Mouse (Mus musculus) lung, embryonic 15.5 days (tissue): ENCODE results near the gene Pmepa1. TPM values are rescaled to one million over a fixed set of nuclear protein-coding genes. Genes with fewer than 3 reads are reported as not detected.

Source experiments
- ATAC-seq: fragments of 200-750 bp; cut with Nextera tagmentation; 2 replicates; pipeline ENCODE4 v1.8.0; 2017; ENCODE audit warnings: moderate number of reproducible peaks, borderline replicate concordance; ENCODE audit not compliant: low FRiP score, low TSS enrichment; ENCODE audit errors: extremely low read depth
- H3K27ac ChIP-seq: fragments of 300-500 bp; sonication (generic); 2 replicates; pipeline ENCODE4 v1.5.1; 2015; ENCODE audit warnings: moderate library complexity, mild to moderate bottlenecking, inconsistent platforms
- H3K27me3 ChIP-seq: fragments of 300-500 bp; sonication (generic); 2 replicates; pipeline ENCODE4 v1.6.1; 2015; ENCODE audit warnings: inconsistent platforms
- H3K36me3 ChIP-seq: fragments of 300-500 bp; sonication (generic); 2 replicates; pipeline ENCODE4 v1.6.1; 2015; ENCODE audit warnings: inconsistent platforms
- H3K4me1 ChIP-seq: fragments of 300-500 bp; sonication (generic); 2 replicates; pipeline ENCODE4 v1.6.1; 2015; ENCODE audit warnings: inconsistent platforms
- H3K4me2 ChIP-seq: fragments of 300-500 bp; sonication (generic); 2 replicates; pipeline ENCODE4 v1.6.1; 2015; ENCODE audit warnings: inconsistent platforms, mild to moderate bottlenecking, moderate library complexity
- H3K4me3 ChIP-seq: fragments of 300-500 bp; sonication (generic); 2 replicates; pipeline ENCODE4 v1.5.1; 2015; ENCODE audit warnings: mild to moderate bottlenecking, inconsistent platforms
- H3K9ac ChIP-seq: fragments of 300-500 bp; sonication (generic); 2 replicates; pipeline ENCODE4 v1.6.1; 2015; ENCODE audit warnings: inconsistent platforms
- H3K9me3 ChIP-seq: fragments of 300-500 bp; sonication (generic); 2 replicates; pipeline ENCODE4 v1.6.1; 2016; ENCODE audit warnings: inconsistent platforms
- WGBS: fragments of 180-500 bp; shearing (Covaris S2); methylation state at CpG from one replicate; pipeline ENCODE4 v1.1.7; 2015; 5-methylcytosine and 5-hydroxymethylcytosine counted together
- polyA plus RNA-seq: library from polyadenylated mRNA; unstranded; fragments of >200 nt; fragmentation: Nextera tagmentation; extraction: Ambion mirVana; gene quantifications from 2 replicates; pipeline ENCODE4 v1.2.1, GENCODE M21; 2015

Pmepa1 gene
- polyA plus RNA-seq, 1 experiment from 2014 or later, result 7.7 TPM

DNA sequence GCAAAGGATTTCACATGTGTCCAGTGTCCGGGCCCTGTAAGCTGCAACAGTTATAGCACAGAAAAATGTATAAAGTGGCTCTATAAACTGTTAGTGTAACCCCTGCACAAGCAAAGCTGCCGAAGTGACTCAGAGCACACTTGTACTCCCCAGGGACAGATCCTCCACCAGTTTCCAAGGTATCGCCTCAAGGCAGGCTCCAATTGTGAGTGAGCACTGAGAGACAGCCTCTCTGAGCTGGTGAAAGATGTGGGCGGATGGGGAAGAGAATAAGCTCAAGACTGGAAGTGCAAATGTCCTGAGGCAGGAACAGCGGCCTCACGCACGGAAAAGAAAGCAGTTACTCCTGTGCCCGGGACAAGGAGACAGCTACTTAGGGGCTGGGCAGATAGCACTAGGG is 26.4 kb downstream of the Pmepa1 start:
- Histone ChIP-seq H3K27me3 (no peaks in the 10 kb centered on the region), H3K4me3 (no peak overlapping the region), H3K27ac (peak overlapping the region; percentile 66), H3K4me1 (peaks cover 94% of the 10 kb centered on the region), H3K9ac (no peak overlapping the region), H3K9me3 (no peaks in the 10 kb centered on the region), H3K36me3 (no peaks in the 10 kb centered on the region), H3K4me2 (no peak overlapping the region)
- 67% methylated on average over 8 of the region's 8 CpGs for WGBS
- no peak for ATAC-seq

- no peaks in the 10 kb centered on the region for H3K36me3 ChIP-seq
- H3K4me2 ChIP-seq, result no peak overlapping the region
- ATAC-seq, result no peak
- 44% methylated on average over 3 of the region's 3 CpGs for WGBS
- peaks cover 93% of the 10 kb centered on the region for H3K4me1 ChIP-seq
- H3K4me3 ChIP-seq, result no peak overlapping the region
- peak overlapping the region; percentile 66; the same call in 1 of the 2 replicates for H3K27ac ChIP-seq
- no peaks in the 10 kb centered on the region for H3K9me3 ChIP-seq
- H3K9ac ChIP-seq, result no peak overlapping the region
- H3K27me3 ChIP-seq, result no peaks in the 10 kb centered on the region
These were observed 26.9 kb downstream of the Pmepa1 start for GRCm38 (mm10) chr2:173249386-173249785.

- no peak overlapping the region for H3K27ac ChIP-seq
These were observed 27.5 kb downstream of the Pmepa1 start for GRCm38 (mm10) chr2:173248822-173249221.

GRCm38 (mm10) chr2:173247911-173248310 is 28.4 kb downstream of the Pmepa1 start:
- 24% methylated on average over 2 of the region's 2 CpGs for WGBS
- Histone ChIP-seq H3K27ac (peak overlapping the region; percentile 84), H3K9ac (no peak overlapping the region), H3K4me2 (no peak overlapping the region), H3K4me3 (no peak overlapping the region), H3K27me3 (no peaks in the 10 kb centered on the region), H3K4me1 (peaks cover 92% of the 10 kb centered on the region), H3K9me3 (no peaks in the 10 kb centered on the region), H3K36me3 (no peaks in the 10 kb centered on the region)
- no peak for ATAC-seq

More at GRCm38 (mm10) chr2:173248822-173249221, 27.5 kb downstream of the Pmepa1 start:
- no peak overlapping the region for H3K4me2 ChIP-seq
- 72% methylated on average over 7 of the region's 7 CpGs for WGBS
- peaks cover 92% of the 10 kb centered on the region for H3K4me1 ChIP-seq
- no peaks in the 10 kb centered on the region for H3K9me3 ChIP-seq
- ATAC-seq, result no peak
- H3K9ac ChIP-seq, result no peak overlapping the region
- no peak overlapping the region for H3K4me3 ChIP-seq
- H3K36me3 ChIP-seq, result no peaks in the 10 kb centered on the region
- no peaks in the 10 kb centered on the region for H3K27me3 ChIP-seq

DNA sequence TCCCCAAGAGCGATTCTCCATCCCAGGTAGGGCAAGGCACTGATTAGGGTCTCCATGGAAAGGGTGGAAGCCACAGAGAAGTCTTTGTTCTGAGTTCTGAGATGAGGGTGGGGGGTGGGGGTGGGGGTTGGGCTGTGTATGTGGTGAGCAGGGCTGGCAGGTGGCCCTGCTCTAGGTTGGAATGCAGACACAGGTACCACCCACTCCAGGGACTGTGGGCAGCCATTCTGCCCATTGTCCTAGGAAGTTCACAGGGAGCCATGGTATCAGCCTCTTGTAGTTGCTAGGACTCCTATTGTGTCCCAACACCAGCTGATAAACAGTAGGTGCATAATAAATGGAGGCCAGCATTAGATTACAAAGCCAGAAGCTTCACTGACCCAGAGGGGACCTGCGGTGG is 29.1 kb downstream of the Pmepa1 start:
- Histone ChIP-seq H3K9ac (no peak overlapping the region), H3K4me3 (no peak overlapping the region), H3K4me1 (peaks cover 93% of the 10 kb centered on the region), H3K36me3 (no peaks in the 10 kb centered on the region), H3K9me3 (no peaks in the 10 kb centered on the region), H3K4me2 (no peak overlapping the region), H3K27me3 (no peaks in the 10 kb centered on the region), H3K27ac (peak overlapping the region; percentile 84)
- WGBS, result 30% methylated on average over 2 of the region's 2 CpGs
- peak; percentile 41; the same call in 1 of the 2 replicates for ATAC-seq

DNA sequence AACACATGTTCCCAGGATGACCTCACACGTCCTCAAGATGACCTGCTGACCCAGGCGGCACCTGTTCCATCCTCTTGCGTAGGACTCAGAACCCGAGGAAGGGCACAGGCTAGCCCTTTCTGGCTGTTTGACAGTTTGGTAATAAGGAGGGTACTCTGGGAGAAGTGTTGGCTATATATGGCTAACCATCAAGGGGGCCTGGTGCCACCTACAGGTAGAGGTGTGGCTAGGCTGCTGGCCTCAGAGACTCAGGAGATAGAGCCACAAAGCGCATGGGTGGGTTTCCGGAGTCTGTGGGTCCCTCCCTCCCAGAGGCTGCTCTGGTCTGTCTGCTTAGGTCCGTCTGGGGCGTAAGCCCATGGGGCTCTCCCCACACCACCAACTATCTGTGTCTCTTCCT is 29.6 kb downstream of the Pmepa1 start:
- no peaks in the 10 kb centered on the region for H3K9me3 ChIP-seq
- H3K4me2 ChIP-seq, result no peak overlapping the region
- peaks cover 88% of the 10 kb centered on the region for H3K4me1 ChIP-seq
- H3K27ac ChIP-seq, result peak overlapping the region; percentile 84
- WGBS, result 55% methylated on average over 8 of the region's 8 CpGs
- H3K27me3 ChIP-seq, result no peaks in the 10 kb centered on the region
- peak; percentile 8; the same call in 1 of the 2 replicates for ATAC-seq
- no peaks in the 10 kb centered on the region for H3K36me3 ChIP-seq
- no peak overlapping the region for H3K4me3 ChIP-seq
- no peak overlapping the region for H3K9ac ChIP-seq

- Histone ChIP-seq H3K9me3 (no peaks in the 10 kb centered on the region), H3K4me3 (no peak overlapping the region), H3K4me1 (peaks cover 76% of the 10 kb centered on the region), H3K36me3 (no peaks in the 10 kb centered on the region), H3K4me2 (no peak overlapping the region), H3K27ac (0 out of 2 replicates have a peak overlapping the region, but pooled peaks have one; percentile 84), H3K27me3 (no peaks in the 10 kb centered on the region), H3K9ac (no peak overlapping the region)
- whole genome bisulfite sequencing, result 74% methylated on average over 20 of the region's 20 CpGs
- ATAC-seq, result no peak
These were observed 31.1 kb downstream of the Pmepa1 start for GRCm38 (mm10) chr2:173245258-173245657.

- 27% methylated on average over 3 of the region's 3 CpGs for WGBS
- no peak for ATAC-seq
These were observed 32.2 kb downstream of the Pmepa1 start for GRCm38 (mm10) chr2:173244108-173244507.

DNA sequence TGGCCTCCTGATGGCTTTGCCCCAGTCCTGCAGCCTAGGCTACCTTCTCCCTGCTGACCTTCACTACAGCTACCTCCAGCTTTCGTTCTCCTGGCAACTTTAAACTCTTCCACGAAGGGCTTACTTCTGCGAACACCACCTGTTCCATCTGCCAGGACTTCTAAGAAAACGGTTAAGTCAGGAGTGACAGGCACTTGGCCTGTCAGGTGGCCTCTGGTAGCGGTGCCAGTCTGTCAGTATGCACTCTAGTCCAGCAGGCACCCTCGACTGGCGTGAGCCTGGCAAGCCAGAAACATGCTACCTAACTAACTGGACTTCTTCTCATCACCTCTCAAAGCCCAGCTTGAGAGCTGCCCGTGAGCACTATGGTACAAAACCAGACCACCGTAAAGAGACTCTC is 32.7 kb downstream of the Pmepa1 start:
- ATAC-seq, result no peak
- H3K27ac ChIP-seq, result 0 out of 2 replicates have a peak overlapping the region, but pooled peaks have one; percentile 26
- H3K9ac ChIP-seq, result no peak overlapping the region
- H3K36me3 ChIP-seq, result no peaks in the 10 kb centered on the region
- H3K4me2 ChIP-seq, result no peak overlapping the region
- H3K4me3 ChIP-seq, result no peak overlapping the region
- no peaks in the 10 kb centered on the region for H3K27me3 ChIP-seq
- no peaks in the 10 kb centered on the region for H3K9me3 ChIP-seq
- peaks cover 66% of the 10 kb centered on the region for H3K4me1 ChIP-seq
- WGBS, result 60% methylated on average over 9 of the region's 9 CpGs

More at GRCm38 (mm10) chr2:173244108-173244507, 32.2 kb downstream of the Pmepa1 start:
- H3K27ac ChIP-seq, result no peak overlapping the region
- no peak overlapping the region for H3K4me3 ChIP-seq
- peaks cover 65% of the 10 kb centered on the region for H3K4me1 ChIP-seq
- no peaks in the 10 kb centered on the region for H3K27me3 ChIP-seq
- H3K9ac ChIP-seq, result no peak overlapping the region
- no peak overlapping the region for H3K4me2 ChIP-seq
- H3K36me3 ChIP-seq, result no peaks in the 10 kb centered on the region
- H3K9me3 ChIP-seq, result no peaks in the 10 kb centered on the region

DNA sequence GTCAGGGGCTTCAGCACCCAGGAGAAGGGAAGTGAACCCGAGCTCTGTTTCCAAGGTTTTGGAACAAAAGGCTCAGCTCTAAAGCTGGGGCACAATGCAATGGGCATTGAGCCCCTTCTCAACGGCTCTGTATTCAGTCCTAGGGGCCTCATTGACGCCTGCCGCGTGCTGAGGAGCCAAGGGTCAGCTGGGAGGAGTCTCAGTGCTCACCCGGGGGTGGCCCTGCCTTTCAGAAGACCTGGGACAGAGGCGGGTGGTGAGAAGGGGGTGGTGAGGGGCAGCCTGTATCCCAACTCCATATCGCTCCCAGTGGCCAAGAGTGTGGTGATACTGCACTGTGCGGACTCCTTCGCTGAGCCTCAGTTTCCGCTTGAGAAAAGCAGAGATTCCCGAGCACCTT is 33.5 kb downstream of the Pmepa1 start:
- no peak for ATAC-seq
- H3K9ac ChIP-seq, result no peak overlapping the region
- WGBS, result 39% methylated on average over 12 of the region's 12 CpGs

DNA sequence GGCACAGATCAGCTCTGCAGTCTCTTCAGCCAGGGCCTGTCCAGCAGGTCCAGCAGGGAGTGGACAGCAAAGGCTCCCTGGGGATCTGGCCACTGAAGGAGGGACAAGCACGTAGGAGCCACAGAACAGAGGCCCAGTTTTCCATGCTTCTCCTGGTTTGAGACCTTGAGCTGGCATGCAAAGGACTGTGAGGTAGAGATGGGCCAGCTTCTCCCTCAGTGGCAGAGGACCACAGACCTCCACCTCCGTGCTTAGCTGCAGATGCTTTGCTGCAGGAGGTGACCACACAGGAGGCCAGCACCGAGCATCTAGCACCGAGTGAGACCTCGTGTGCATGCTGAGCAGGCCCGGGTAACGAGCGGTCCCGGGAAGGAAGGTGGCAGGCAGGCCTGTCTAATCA is 35.6 kb downstream of the Pmepa1 start:
- Histone ChIP-seq H3K4me2 (no peak overlapping the region), H3K27ac (no peak overlapping the region), H3K36me3 (no peaks in the 10 kb centered on the region), H3K4me3 (no peak overlapping the region), H3K4me1 (peaks cover 66% of the 10 kb centered on the region), H3K27me3 (no peaks in the 10 kb centered on the region), H3K9ac (no peak overlapping the region), H3K9me3 (no peaks in the 10 kb centered on the region)
- 54% methylated on average over 9 of the region's 9 CpGs for whole genome bisulfite sequencing
- no peak for ATAC-seq

More for the DNA sequence above, 33.5 kb downstream of the Pmepa1 start:
- Histone ChIP-seq H3K4me1 (peaks cover 66% of the 10 kb centered on the region), H3K27ac (no peak overlapping the region), H3K9me3 (no peaks in the 10 kb centered on the region), H3K36me3 (no peaks in the 10 kb centered on the region), H3K4me2 (no peak overlapping the region), H3K4me3 (no peak overlapping the region), H3K27me3 (no peaks in the 10 kb centered on the region)

- Histone ChIP-seq H3K27ac (peak overlapping the region; percentile 5; the same call in 1 of the 2 replicates), H3K9ac (no peak overlapping the region)
These were observed 37.8 kb downstream of the Pmepa1 start for GRCm38 (mm10) chr2:173238522-173238921.

More at GRCm38 (mm10) chr2:173238522-173238921, 37.8 kb downstream of the Pmepa1 start:
- H3K4me1 ChIP-seq, result peaks cover 66% of the 10 kb centered on the region
- no peaks in the 10 kb centered on the region for H3K27me3 ChIP-seq
- no peak for ATAC-seq
- WGBS, result 29% methylated on average over 14 of the region's 14 CpGs
- H3K4me2 ChIP-seq, result no peak overlapping the region
- no peaks in the 10 kb centered on the region for H3K9me3 ChIP-seq
- H3K4me3 ChIP-seq, result no peak overlapping the region
- H3K36me3 ChIP-seq, result no peaks in the 10 kb centered on the region
